Mouse (Mus musculus) kidney, embryonic 15.5 days (tissue): ENCODE measurements around the gene Vps35l. TPM values are rescaled to one million over a fixed set of nuclear protein-coding genes. Genes with fewer than 3 reads are reported as not detected.

Experiments used
- ATAC-seq: fragments of 200-750 bp; cut with Nextera tagmentation; replicated peaks from 2 replicates; pipeline ENCODE4 v1.8.0; 2017; ENCODE audit warnings: moderate TSS enrichment; ENCODE audit not compliant: low FRiP score
- H3K27ac ChIP-seq: fragments of 300-500 bp; sonication (generic); 2 replicates; pipeline ENCODE4 v1.5.1; 2015; ENCODE audit warnings: mild to moderate bottlenecking, inconsistent platforms
- H3K27me3 ChIP-seq: fragments of 300-500 bp; sonication (generic); 2 replicates; pipeline ENCODE4 v1.6.1; 2015; ENCODE audit warnings: inconsistent platforms
- H3K36me3 ChIP-seq: fragments of 300-500 bp; sonication (generic); 2 replicates; pipeline ENCODE4 v1.6.1; 2015; ENCODE audit warnings: inconsistent platforms
- H3K4me1 ChIP-seq: fragments of 300-500 bp; sonication (generic); 2 replicates; pipeline ENCODE4 v1.6.1; 2015; ENCODE audit warnings: inconsistent platforms
- H3K4me2 ChIP-seq: fragments of 300-500 bp; sonication (generic); 2 replicates; pipeline ENCODE4 v1.6.1; 2015; ENCODE audit warnings: moderate library complexity, mild to moderate bottlenecking, inconsistent platforms
- H3K4me3 ChIP-seq: fragments of 300-500 bp; sonication (generic); replicated peaks from 2 replicates; pipeline ENCODE4 v1.5.1; 2015; ENCODE audit warnings: mild to moderate bottlenecking, inconsistent platforms
- H3K9ac ChIP-seq: fragments of 300-500 bp; sonication (generic); 2 replicates; pipeline ENCODE4 v1.6.1; 2015; ENCODE audit warnings: mild to moderate bottlenecking, inconsistent platforms
- H3K9me3 ChIP-seq: fragments of 300-500 bp; sonication (generic); replicated peaks from 2 replicates; pipeline ENCODE4 v1.6.1; 2016; ENCODE audit warnings: inconsistent platforms
- WGBS: fragments of 180-500 bp; shearing (Covaris S2); methylation state at CpG from one replicate; pipeline ENCODE4 v1.1.7; 2015; ENCODE audit warnings: mixed read lengths; 5-methylcytosine and 5-hydroxymethylcytosine counted together
- polyA plus RNA-seq: library from polyadenylated mRNA; unstranded; fragments of >200 nt; fragmentation: Nextera tagmentation; extraction: Ambion mirVana; gene quantifications from 2 replicates; pipeline ENCODE4 v1.2.1, GENCODE M21; 2015

The Vps35l gene
- polyA plus RNA-seq, 1 experiment from 2014 or later, result 72.0 TPM

DNA sequence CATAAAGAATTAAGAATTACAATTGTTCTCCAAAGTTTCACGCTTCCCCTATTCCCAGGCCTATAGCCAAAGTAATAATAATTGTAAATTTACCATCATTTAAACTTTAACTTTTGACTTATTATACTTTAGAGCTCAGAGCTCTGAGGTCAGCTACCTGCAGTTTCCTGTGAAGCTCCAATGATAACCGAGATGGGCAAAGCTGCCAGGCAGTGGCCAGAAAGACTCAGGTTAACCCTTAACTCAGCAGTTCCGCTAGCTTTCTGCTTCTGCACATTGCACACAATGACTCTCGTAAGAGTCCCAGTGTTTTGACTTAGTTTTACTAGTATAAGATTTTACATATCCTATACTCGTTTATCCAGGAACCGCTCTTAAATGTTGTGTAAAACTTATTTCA is 46.1 kb downstream of the Vps35l start:
- Histone ChIP-seq H3K9me3 (no peaks in the 10 kb centered on the region), H3K27me3 (no peaks in the 10 kb centered on the region), H3K27ac (no peak overlapping the region), H3K9ac (no peak overlapping the region), H3K4me2 (no peak overlapping the region), H3K36me3 (peaks cover 25% of the 10 kb centered on the region), H3K4me3 (no peak overlapping the region), H3K4me1 (0 out of 2 replicates have a peak, but pooled peaks cover 4% of the 10 kb centered on the region)
- WGBS, result 78% methylated on average over 6 of the region's 6 CpGs
- ATAC-seq, result no peak

DNA sequence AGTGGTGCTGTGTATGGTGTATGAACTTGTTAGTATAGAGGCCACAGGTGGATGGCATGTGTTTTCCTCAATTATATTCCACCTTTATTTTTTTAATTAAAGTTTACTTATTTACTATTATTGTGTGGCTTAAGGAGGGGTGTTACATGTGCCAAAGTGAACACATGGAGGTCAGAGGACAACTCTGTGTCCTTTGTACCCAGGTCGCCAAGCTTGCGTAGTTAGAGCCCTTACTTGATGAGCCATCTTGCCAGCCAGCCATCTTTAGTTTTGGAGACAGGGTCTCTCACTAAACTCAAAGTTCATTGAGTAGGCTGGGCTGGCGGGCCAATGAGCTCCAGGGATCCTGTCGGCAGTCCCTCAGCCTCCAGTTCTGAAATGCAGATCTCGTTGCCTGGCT is 47.3 kb downstream of the Vps35l start:
- H3K9ac ChIP-seq, result no peak overlapping the region

DNA sequence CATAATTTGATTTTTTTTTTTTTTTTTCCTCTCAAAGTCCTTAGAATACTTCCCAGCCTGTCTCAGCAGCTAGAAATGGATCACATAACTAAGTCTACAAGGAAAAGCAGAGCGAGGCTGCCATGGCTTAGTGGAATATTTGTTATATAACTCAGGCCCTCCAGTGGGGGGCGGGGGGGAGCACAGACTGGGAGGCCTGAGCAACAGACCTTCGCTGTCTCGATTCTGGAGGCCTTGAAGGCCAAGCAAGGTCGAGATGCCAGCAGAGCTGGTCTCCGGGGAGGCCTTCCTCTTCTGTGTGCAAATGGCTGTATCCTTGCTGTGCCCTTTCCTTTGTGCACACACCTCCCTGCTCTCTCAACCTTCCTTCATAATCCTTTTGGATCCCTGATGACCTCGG is 48.5 kb downstream of the Vps35l start:
- no peak for ATAC-seq
- Histone ChIP-seq H3K4me1 (0 out of 2 replicates have a peak, but pooled peaks cover 4% of the 10 kb centered on the region), H3K4me2 (no peak overlapping the region), H3K9me3 (no peaks in the 10 kb centered on the region), H3K36me3 (peaks cover 36% of the 10 kb centered on the region), H3K9ac (no peak overlapping the region), H3K4me3 (no peak overlapping the region), H3K27ac (no peak overlapping the region), H3K27me3 (no peaks in the 10 kb centered on the region)
- 77% methylated on average over 7 of the region's 7 CpGs for WGBS

More for the DNA sequence above, 47.3 kb downstream of the Vps35l start:
- H3K27me3 ChIP-seq, result no peaks in the 10 kb centered on the region
- WGBS, result 96% methylated on average over 5 of the region's 5 CpGs
- no peaks in the 10 kb centered on the region for H3K9me3 ChIP-seq
- no peak overlapping the region for H3K27ac ChIP-seq
- ATAC-seq, result no peak
- H3K4me2 ChIP-seq, result no peak overlapping the region
- no peak overlapping the region for H3K4me3 ChIP-seq
- peaks cover 29% of the 10 kb centered on the region for H3K36me3 ChIP-seq
- H3K4me1 ChIP-seq, result 0 out of 2 replicates have a peak, but pooled peaks cover 4% of the 10 kb centered on the region

DNA sequence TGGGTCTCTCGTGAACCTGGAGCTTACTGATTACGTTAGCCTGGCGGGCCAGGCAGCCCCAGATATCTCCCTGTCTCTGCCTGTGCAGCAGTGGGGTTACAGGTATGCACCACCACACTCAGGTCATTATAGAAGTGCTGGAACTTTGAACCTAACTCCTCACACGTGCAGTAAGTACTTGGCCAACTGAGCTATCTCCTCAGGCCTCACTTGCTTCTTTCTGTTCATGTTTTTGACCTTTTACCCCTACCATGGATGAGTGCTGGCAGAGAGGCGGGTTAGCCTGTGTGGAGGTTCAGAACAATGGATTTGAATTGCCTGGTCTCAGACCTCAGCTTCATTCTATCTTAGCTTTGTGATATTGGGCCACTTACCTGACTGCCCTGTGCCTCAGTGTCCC is 50.3 kb downstream of the Vps35l start:
- Histone ChIP-seq H3K4me3 (no peak overlapping the region), H3K27ac (no peak overlapping the region), H3K4me1 (no peaks in the 10 kb centered on the region), H3K9ac (no peak overlapping the region), H3K4me2 (no peak overlapping the region), H3K27me3 (no peaks in the 10 kb centered on the region), H3K9me3 (no peaks in the 10 kb centered on the region), H3K36me3 (peaks cover 50% of the 10 kb centered on the region)
- ATAC-seq, result no peak
- WGBS, result 75% methylated on average over 5 of the region's 5 CpGs

DNA sequence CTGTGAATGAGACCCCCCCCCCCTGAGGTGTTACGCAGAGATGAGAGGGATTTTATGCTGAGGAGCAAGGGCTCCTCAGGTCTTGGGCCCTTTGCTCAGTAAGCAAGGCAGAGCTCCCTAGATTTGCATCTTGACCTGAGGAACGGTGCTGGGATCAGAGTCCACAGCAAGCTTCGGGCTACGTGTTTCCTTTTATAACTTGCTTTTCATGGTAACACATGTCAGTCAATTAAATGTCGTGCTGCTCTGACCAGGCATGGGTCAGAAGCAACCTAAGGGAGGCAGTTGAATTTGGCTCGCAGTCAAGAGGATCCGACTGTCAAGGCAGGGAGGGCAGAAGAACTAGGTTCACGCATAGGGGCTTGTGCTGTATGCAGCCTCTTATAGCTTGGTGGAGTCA is 53.9 kb downstream of the Vps35l start:
- no peak for ATAC-seq
- Histone ChIP-seq H3K4me2 (no peak overlapping the region), H3K27me3 (no peaks in the 10 kb centered on the region), H3K27ac (no peak overlapping the region), H3K9me3 (no peaks in the 10 kb centered on the region), H3K36me3 (peaks cover 59% of the 10 kb centered on the region), H3K9ac (no peak overlapping the region), H3K4me3 (no peak overlapping the region), H3K4me1 (no peaks in the 10 kb centered on the region)
- 81% methylated on average over 8 of the region's 8 CpGs for WGBS

DNA sequence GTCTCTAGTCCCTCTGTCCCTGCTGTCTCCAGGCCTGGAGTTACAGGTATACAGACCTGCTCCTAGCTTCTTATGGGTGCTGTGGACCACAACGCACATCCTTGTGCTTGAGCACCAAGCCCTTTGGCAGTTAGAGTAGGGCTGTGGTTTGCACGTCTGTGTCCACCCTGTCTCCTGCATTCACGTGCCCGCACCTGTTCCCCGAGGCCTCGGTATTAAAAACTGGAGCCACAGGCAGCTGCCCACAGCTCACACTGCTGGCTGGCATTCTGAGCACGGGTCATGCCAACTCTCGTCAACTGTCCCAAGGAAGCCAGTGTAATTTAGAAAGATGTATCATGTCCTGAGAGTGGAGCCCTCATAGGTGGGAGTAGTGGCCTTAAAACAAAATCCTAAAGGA is 55.8 kb downstream of the Vps35l start:
- peaks cover 68% of the 10 kb centered on the region for H3K36me3 ChIP-seq
- no peak for ATAC-seq
- H3K4me2 ChIP-seq, result no peak overlapping the region
- H3K27ac ChIP-seq, result no peak overlapping the region
- no peaks in the 10 kb centered on the region for H3K4me1 ChIP-seq
- H3K27me3 ChIP-seq, result no peaks in the 10 kb centered on the region
- H3K9ac ChIP-seq, result no peak overlapping the region
- H3K4me3 ChIP-seq, result no peak overlapping the region
- WGBS, result 94% methylated on average over 8 of the region's 8 CpGs
- no peaks in the 10 kb centered on the region for H3K9me3 ChIP-seq

DNA sequence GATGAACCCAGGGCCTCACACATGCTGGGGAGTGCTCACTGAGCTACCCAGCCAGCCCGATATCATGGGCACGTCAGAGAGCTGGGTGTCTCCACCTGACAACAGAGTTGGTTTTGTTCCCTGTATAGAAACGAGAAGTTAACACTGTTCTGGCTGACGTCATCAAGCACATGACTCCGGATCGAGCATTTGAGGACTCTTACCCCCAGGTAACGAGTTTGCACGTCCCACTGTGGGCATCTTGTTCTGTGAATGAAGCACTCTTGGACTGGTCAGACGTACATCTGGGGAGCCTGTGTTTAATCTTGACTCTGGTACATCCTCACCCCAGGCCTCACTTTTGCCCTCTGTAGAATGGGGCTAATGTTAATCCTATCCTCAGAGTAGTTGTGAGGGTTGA is 56.8 kb downstream of the Vps35l start:
- Histone ChIP-seq H3K4me3 (no peak overlapping the region), H3K27me3 (no peaks in the 10 kb centered on the region), H3K4me2 (no peak overlapping the region), H3K27ac (no peak overlapping the region), H3K9me3 (no peaks in the 10 kb centered on the region), H3K36me3 (peaks cover 69% of the 10 kb centered on the region), H3K9ac (no peak overlapping the region), H3K4me1 (no peaks in the 10 kb centered on the region)
- 91% methylated on average over 9 of the region's 9 CpGs for WGBS
- no peak for ATAC-seq

DNA sequence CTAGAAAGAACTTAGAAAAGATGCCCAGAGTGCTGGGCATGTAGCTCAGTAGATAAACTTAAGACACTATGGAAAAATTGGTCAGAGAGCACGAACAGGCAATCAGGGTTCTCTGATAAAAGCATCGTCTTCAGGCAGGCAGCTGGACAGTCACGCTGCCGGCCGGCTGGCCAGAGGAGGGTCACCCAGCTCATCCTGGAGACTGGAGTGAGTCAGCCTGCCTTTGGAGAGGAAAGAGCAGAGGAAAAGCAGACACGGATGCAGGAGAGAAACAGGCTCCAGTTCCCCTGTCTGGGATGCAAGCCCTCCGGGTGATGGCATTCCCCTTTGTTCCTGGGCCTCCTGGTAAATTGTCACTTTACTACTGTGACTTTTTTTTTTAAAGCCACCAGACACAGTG is 57.6 kb downstream of the Vps35l start:
- no peak overlapping the region for H3K9ac ChIP-seq
- H3K27ac ChIP-seq, result no peak overlapping the region
- H3K9me3 ChIP-seq, result no peaks in the 10 kb centered on the region
- H3K4me1 ChIP-seq, result no peaks in the 10 kb centered on the region
- no peak overlapping the region for H3K4me3 ChIP-seq
- H3K4me2 ChIP-seq, result no peak overlapping the region
- WGBS, result 77% methylated on average over 7 of the region's 7 CpGs
- H3K27me3 ChIP-seq, result no peaks in the 10 kb centered on the region
- H3K36me3 ChIP-seq, result peaks cover 69% of the 10 kb centered on the region
- ATAC-seq, result no peak

DNA sequence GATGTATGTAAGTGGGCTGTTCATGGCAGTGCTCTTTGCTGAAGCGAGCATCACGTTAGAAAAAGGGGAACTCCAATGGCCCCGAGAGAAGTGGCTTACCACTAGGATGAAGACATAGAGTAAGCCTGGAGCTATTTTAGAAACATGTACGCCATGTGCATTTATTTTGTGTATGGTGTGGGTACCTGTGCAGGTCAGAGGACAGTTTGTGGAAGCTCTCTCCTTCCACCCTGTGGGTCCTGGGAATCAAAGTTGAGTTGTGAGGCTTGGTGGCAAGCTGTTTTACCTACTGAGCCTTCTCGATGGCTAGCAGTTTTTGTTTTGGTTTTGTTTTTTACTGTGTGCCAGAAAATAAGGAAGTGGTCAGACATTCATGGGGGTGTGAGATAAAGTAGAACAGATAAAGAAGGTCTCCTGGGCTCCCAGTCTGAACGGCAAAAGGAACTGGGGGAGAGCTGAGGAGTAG is 58.1 kb downstream of the Vps35l start:
- no peak overlapping the region for H3K4me3 ChIP-seq
- no peak overlapping the region for H3K9ac ChIP-seq
- no peak overlapping the region for H3K27ac ChIP-seq
- no peak overlapping the region for H3K4me2 ChIP-seq
- no peaks in the 10 kb centered on the region for H3K27me3 ChIP-seq
- WGBS, result 91% methylated on average over 6 of the region's 6 CpGs
- no peaks in the 10 kb centered on the region for H3K4me1 ChIP-seq
- no peak for ATAC-seq
- peaks cover 70% of the 10 kb centered on the region for H3K36me3 ChIP-seq
- no peaks in the 10 kb centered on the region for H3K9me3 ChIP-seq

DNA sequence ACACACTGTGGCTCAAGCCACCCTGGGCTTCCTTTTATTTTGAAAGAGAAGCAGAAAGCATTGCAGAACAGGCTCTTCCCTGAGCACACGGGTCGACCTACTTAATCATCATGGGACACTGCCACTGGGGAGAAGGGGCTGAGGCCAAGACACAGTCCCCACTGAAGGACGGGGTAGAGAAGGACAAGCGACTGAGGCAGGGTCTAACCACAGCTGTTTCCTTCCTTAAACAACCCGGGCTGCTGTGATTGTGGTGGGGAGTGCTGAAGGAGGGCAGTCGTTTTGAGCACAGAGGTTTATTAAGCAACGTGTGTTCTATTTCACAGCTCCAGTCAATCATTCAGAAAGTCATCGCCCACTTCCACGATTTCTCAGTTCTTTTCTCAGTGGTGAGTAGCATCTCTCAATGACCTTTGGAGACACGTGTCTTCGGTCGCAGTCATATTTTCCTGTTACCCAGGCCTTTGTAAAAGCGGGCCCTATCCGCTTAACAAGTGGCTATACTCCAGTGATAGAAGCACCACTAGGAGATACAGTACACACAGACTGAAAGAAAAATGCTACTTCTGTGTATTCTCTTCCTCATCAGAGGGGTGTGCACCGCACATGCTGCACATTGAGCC is 60.2 kb downstream of the Vps35l start:
- peaks cover 67% of the 10 kb centered on the region for H3K36me3 ChIP-seq
- H3K27me3 ChIP-seq, result no peaks in the 10 kb centered on the region
- no peak for ATAC-seq
- no peak overlapping the region for H3K27ac ChIP-seq
- no peaks in the 10 kb centered on the region for H3K9me3 ChIP-seq
- no peak overlapping the region for H3K4me2 ChIP-seq
- 87% methylated on average over 15 of the region's 15 CpGs for WGBS
- no peak overlapping the region for H3K9ac ChIP-seq
- H3K4me3 ChIP-seq, result no peak overlapping the region
- no peaks in the 10 kb centered on the region for H3K4me1 ChIP-seq

DNA sequence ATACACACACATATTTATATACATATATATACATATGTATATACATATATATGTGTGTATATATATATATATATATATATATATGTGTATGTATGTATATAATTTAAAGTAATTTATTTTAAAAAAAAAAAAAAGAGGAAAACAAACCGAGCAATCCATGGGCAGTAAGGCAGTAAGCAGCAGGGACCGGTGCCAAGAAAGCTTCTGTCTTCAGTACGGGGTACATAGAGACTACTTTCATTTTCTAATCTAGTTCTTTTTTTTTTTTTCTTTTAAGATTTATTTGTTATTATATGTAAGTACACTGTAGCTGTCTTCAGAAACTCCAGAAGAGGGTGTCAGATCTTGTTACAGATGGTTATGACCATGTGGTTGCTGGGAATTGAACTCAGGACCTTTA is 61.8 kb downstream of the Vps35l start:
- ATAC-seq, result no peak
- H3K27me3 ChIP-seq, result no peaks in the 10 kb centered on the region
- no peak overlapping the region for H3K4me2 ChIP-seq
- H3K9ac ChIP-seq, result no peak overlapping the region
- H3K4me1 ChIP-seq, result 0 out of 2 replicates have a peak, but pooled peaks cover 2% of the 10 kb centered on the region
- WGBS, result 87% methylated on average over 3 of the region's 3 CpGs
- no peaks in the 10 kb centered on the region for H3K9me3 ChIP-seq
- peaks cover 52% of the 10 kb centered on the region for H3K36me3 ChIP-seq
- H3K27ac ChIP-seq, result no peak overlapping the region
- H3K4me3 ChIP-seq, result no peak overlapping the region

DNA sequence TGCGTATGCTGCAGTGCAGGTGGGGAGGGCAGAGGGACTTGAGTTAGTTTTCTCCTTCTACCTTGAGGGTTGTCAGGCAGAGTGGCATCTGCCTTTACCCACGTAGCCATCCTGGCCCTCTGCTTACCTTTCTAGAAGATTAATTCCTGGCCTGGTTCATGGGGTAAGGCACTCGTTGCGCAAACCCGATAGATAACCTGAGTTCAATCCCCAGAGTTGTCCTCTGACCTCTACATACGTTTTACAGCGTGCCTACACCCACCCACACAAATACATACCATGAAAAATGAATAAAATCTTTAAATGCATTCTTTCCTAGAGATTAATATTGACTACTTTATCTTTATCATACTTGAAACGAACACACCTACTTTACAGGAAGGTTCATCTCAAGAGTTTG is 63.4 kb downstream of the Vps35l start:
- no peak for ATAC-seq
- Histone ChIP-seq H3K4me1 (peaks cover 9% of the 10 kb centered on the region; the same call in 1 of the 2 replicates), H3K9ac (no peak overlapping the region), H3K4me2 (no peak overlapping the region), H3K27ac (no peak overlapping the region), H3K4me3 (no peak overlapping the region), H3K36me3 (peaks cover 52% of the 10 kb centered on the region), H3K9me3 (no peaks in the 10 kb centered on the region), H3K27me3 (no peaks in the 10 kb centered on the region)
- WGBS, result 90% methylated on average over 8 of the region's 8 CpGs
